Mouse (Mus musculus) liver, embryonic 15.5 days (tissue): ENCODE data around the gene Slc38a10. TPM values are rescaled to one million over a fixed set of nuclear protein-coding genes. Genes with fewer than 3 reads are reported as not detected.

Source experiments
- ATAC-seq: fragments of 200-750 bp; cut with Nextera tagmentation; 2 replicates; pipeline ENCODE4 v1.8.0; 2017; ENCODE audit warnings: moderate number of reproducible peaks, mild to moderate bottlenecking, moderate library complexity; ENCODE audit not compliant: insufficient read depth
- H3K27ac ChIP-seq: fragments of 300-500 bp; sonication (generic); replicated peaks from 2 replicates; pipeline ENCODE4 v1.5.1; 2015; ENCODE audit warnings: mild to moderate bottlenecking, inconsistent platforms
- H3K27me3 ChIP-seq: fragments of 300-500 bp; sonication (generic); 2 replicates; pipeline ENCODE4 v1.6.1; 2015; ENCODE audit warnings: mild to moderate bottlenecking, inconsistent platforms
- H3K36me3 ChIP-seq: fragments of 300-500 bp; sonication (generic); replicated peaks from 2 replicates; pipeline ENCODE4 v1.6.1; 2015; ENCODE audit warnings: moderate library complexity, mild to moderate bottlenecking, inconsistent platforms
- H3K4me1 ChIP-seq: fragments of 300-500 bp; sonication (generic); replicated peaks from 2 replicates; pipeline ENCODE4 v1.6.1; 2015; ENCODE audit warnings: inconsistent platforms
- H3K4me2 ChIP-seq: fragments of 300-500 bp; sonication (generic); 2 replicates; pipeline ENCODE4 v1.6.1; 2015; ENCODE audit warnings: moderate library complexity, mild to moderate bottlenecking, inconsistent platforms
- H3K4me3 ChIP-seq: fragments of 300-500 bp; sonication (generic); replicated peaks from 2 replicates; pipeline ENCODE4 v1.5.1; 2015; ENCODE audit warnings: mild to moderate bottlenecking, inconsistent platforms
- H3K9ac ChIP-seq: fragments of 300-500 bp; sonication (generic); 2 replicates; pipeline ENCODE4 v1.6.1; 2015; ENCODE audit warnings: moderate library complexity, mild to moderate bottlenecking, inconsistent platforms
- H3K9me3 ChIP-seq: fragments of 300-500 bp; sonication (generic); replicated peaks from 2 replicates; pipeline ENCODE4 v1.6.1; 2016; ENCODE audit warnings: inconsistent platforms
- WGBS: fragments of 180-500 bp; shearing (Covaris S2); methylation state at CpG from one replicate; pipeline ENCODE4 v1.1.7; 2015; ENCODE audit warnings: mixed read lengths; ENCODE audit not compliant: insufficient replicate concordance; 5-methylcytosine and 5-hydroxymethylcytosine counted together
- polyA plus RNA-seq: library from polyadenylated mRNA; unstranded; fragments of >200 nt; fragmentation: Nextera tagmentation; extraction: Ambion mirVana; gene quantifications from 2 replicates; pipeline ENCODE4 v1.2.1, GENCODE M21; 2015

Gene Slc38a10
- polyA plus RNA-seq, 1 experiment from 2014 or later = 34.0 TPM

GRCm38 (mm10) chr11:120117626-120118025 is 33.5 kb downstream of the Slc38a10 start:
- peaks cover 72% of the 10 kb centered on the region for H3K36me3 ChIP-seq
- H3K4me2 ChIP-seq = no peak overlapping the region
- no peak for ATAC-seq
- no peaks in the 10 kb centered on the region for H3K9me3 ChIP-seq
- WGBS = 76% methylated on average over 2 of the region's 2 CpGs
- H3K4me3 ChIP-seq = no peak overlapping the region
- H3K27me3 ChIP-seq = no peaks in the 10 kb centered on the region
- H3K9ac ChIP-seq = no peak overlapping the region
- no peak overlapping the region for H3K27ac ChIP-seq
- H3K4me1 ChIP-seq = no peaks in the 10 kb centered on the region; the same call in none of the 2 replicates

GRCm38 (mm10) chr11:120114488-120115215 is 36.5 kb downstream of the Slc38a10 start:
- H3K9me3 ChIP-seq = no peaks in the 10 kb centered on the region
- no peaks in the 10 kb centered on the region for H3K27me3 ChIP-seq
- H3K27ac ChIP-seq = no peak overlapping the region
- 84% methylated on average over 21 of the region's 21 CpGs for WGBS
- ATAC-seq = no peak
- no peaks in the 10 kb centered on the region; the same call in 1 of the 2 replicates for H3K4me1 ChIP-seq
- peaks cover 68% of the 10 kb centered on the region for H3K36me3 ChIP-seq
- no peak overlapping the region for H3K4me2 ChIP-seq
- no peak overlapping the region for H3K4me3 ChIP-seq
- H3K9ac ChIP-seq = no peak overlapping the region

DNA sequence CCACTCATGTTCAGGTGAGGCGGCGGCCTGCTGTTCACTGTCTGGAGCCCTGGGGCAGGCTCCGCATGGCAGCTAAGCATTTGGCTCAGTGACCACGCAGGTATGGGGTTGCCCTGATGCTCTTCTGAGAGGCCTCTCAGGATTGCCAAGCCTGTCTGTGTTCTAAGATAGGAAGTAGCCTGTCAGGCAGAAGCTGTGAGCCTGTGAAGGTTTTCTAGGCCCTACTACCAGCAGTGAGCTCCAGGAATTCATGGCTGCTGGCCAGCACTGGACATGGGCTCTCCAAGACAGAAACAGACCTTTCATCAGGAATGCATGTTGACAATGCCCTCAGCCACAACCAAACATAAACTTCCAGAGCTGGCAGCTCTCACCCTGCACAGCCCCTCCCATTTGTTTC is 39.0 kb downstream of the Slc38a10 start:
- no peak overlapping the region for H3K27ac ChIP-seq
- ATAC-seq = no peak
- H3K4me2 ChIP-seq = no peak overlapping the region
- H3K9ac ChIP-seq = no peak overlapping the region
- no peaks in the 10 kb centered on the region for H3K27me3 ChIP-seq
- peaks cover 80% of the 10 kb centered on the region for H3K36me3 ChIP-seq
- H3K4me1 ChIP-seq = no peaks in the 10 kb centered on the region
- no peaks in the 10 kb centered on the region for H3K9me3 ChIP-seq
- WGBS = 76% methylated on average over 4 of the region's 4 CpGs
- H3K4me3 ChIP-seq = no peak overlapping the region

- Histone ChIP-seq H3K27ac (no peak overlapping the region), H3K9ac (no peak overlapping the region), H3K4me1 (no peaks in the 10 kb centered on the region), H3K4me2 (no peak overlapping the region), H3K27me3 (no peaks in the 10 kb centered on the region), H3K36me3 (peaks cover 80% of the 10 kb centered on the region), H3K4me3 (no peak overlapping the region), H3K9me3 (no peaks in the 10 kb centered on the region)
- 19% methylated on average over 2 of the region's 2 CpGs for WGBS
- ATAC-seq = no peak
These were observed 40.1 kb downstream of the Slc38a10 start for GRCm38 (mm10) chr11:120111033-120111432.

GRCm38 (mm10) chr11:120110554-120110953 is 40.6 kb downstream of the Slc38a10 start:
- Histone ChIP-seq H3K4me3 (no peak overlapping the region), H3K36me3 (peaks cover 80% of the 10 kb centered on the region), H3K9me3 (no peaks in the 10 kb centered on the region), H3K4me2 (no peak overlapping the region), H3K9ac (no peak overlapping the region), H3K27me3 (no peaks in the 10 kb centered on the region), H3K27ac (no peak overlapping the region), H3K4me1 (no peaks in the 10 kb centered on the region)
- ATAC-seq = no peak
- WGBS = 79% methylated on average over 7 of the region's 7 CpGs

GRCm38 (mm10) chr11:120109558-120110210 is 41.5 kb downstream of the Slc38a10 start:
- no peak for ATAC-seq
- Histone ChIP-seq H3K4me3 (no peak overlapping the region), H3K4me2 (no peak overlapping the region), H3K27me3 (no peaks in the 10 kb centered on the region), H3K36me3 (peaks cover 80% of the 10 kb centered on the region), H3K9me3 (no peaks in the 10 kb centered on the region), H3K9ac (no peak overlapping the region), H3K27ac (no peak overlapping the region), H3K4me1 (no peaks in the 10 kb centered on the region)
- 81% methylated on average over 14 of the region's 14 CpGs for WGBS

- H3K36me3 ChIP-seq = peaks cover 82% of the 10 kb centered on the region
- H3K4me1 ChIP-seq = 0 out of 2 replicates have a peak, but pooled peaks cover 2% of the 10 kb centered on the region
- ATAC-seq = no peak
- 71% methylated on average over 9 of the region's 9 CpGs for WGBS
- H3K9me3 ChIP-seq = no peaks in the 10 kb centered on the region
- no peak overlapping the region for H3K4me2 ChIP-seq
- H3K9ac ChIP-seq = no peak overlapping the region
- H3K4me3 ChIP-seq = no peak overlapping the region
- H3K27me3 ChIP-seq = no peaks in the 10 kb centered on the region
- H3K27ac ChIP-seq = no peak overlapping the region
These were observed 43.4 kb downstream of the Slc38a10 start for GRCm38 (mm10) chr11:120107796-120108195.

GRCm38 (mm10) chr11:120107026-120107425 is 44.1 kb downstream of the Slc38a10 start:
- Histone ChIP-seq H3K4me2 (no peak overlapping the region), H3K4me1 (0 out of 2 replicates have a peak, but pooled peaks cover 2% of the 10 kb centered on the region), H3K36me3 (peaks cover 75% of the 10 kb centered on the region), H3K9me3 (no peaks in the 10 kb centered on the region), H3K9ac (no peak overlapping the region), H3K27ac (no peak overlapping the region), H3K4me3 (no peak overlapping the region), H3K27me3 (no peaks in the 10 kb centered on the region)
- ATAC-seq = no peak
- WGBS = 54% methylated on average over 2 of the region's 2 CpGs

DNA sequence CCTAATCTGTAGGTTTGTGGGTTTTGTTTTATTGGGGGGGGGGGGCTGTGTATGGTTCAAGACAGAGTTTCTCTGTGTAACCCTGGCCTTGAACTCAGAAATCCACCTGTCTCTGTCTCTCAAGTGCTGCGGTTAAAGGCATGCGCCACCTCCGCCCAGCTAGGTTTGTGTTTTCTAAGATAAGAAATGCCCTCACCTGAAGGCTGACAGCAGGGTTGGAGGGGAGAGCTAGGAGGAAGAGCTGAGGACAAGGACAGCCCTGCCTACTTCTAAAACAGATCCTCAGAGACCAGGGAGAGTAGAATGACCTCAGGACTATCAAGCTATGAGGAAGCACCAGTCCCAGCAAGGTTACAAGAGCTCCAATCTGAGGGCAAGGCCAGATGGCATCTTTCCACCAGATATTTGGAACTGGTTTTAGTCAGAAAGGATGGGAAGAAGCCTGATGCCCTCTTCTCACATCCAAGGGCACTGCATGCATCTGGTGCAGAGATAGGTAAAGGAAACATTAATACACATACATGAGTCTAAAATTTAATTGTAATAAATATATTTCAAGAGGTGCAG is 47.6 kb downstream of the Slc38a10 start:
- Histone ChIP-seq H3K27me3 (no peaks in the 10 kb centered on the region), H3K4me2 (no peak overlapping the region), H3K27ac (no peak overlapping the region), H3K9me3 (no peaks in the 10 kb centered on the region), H3K4me3 (no peak overlapping the region), H3K36me3 (peaks cover 53% of the 10 kb centered on the region), H3K9ac (no peak overlapping the region), H3K4me1 (peaks cover 16% of the 10 kb centered on the region)
- 49% methylated on average over 3 of the region's 3 CpGs for WGBS
- ATAC-seq = no peak

- H3K4me3 ChIP-seq = no peak overlapping the region
- no peak overlapping the region for H3K9ac ChIP-seq
- ATAC-seq = no peak
- 3% methylated on average over 3 of the region's 3 CpGs for WGBS
- peaks cover 27% of the 10 kb centered on the region for H3K4me1 ChIP-seq
- H3K9me3 ChIP-seq = no peaks in the 10 kb centered on the region
- no peaks in the 10 kb centered on the region for H3K27me3 ChIP-seq
- H3K27ac ChIP-seq = no peak overlapping the region; the same call in 1 of the 2 replicates
- peaks cover 28% of the 10 kb centered on the region for H3K36me3 ChIP-seq
- no peak overlapping the region for H3K4me2 ChIP-seq
These were observed 50.1 kb downstream of the Slc38a10 start for GRCm38 (mm10) chr11:120101036-120101435.
